Mouse (Mus musculus): ENCODE measurements around the gene Tmed2. TPM values are rescaled to one million over a fixed set of nuclear protein-coding genes. Genes with fewer than 3 reads are reported as not detected.

Gene Tmed2
- 1,811 TPM for polyA plus RNA-seq (2014; fragmentation: Illumina TruSeq; extraction: RNeasy Lipid Tissue Mini Kit (QIAGEN cat#74804); ENCODE audit: low read depth, low replicate concordance)

DNA sequence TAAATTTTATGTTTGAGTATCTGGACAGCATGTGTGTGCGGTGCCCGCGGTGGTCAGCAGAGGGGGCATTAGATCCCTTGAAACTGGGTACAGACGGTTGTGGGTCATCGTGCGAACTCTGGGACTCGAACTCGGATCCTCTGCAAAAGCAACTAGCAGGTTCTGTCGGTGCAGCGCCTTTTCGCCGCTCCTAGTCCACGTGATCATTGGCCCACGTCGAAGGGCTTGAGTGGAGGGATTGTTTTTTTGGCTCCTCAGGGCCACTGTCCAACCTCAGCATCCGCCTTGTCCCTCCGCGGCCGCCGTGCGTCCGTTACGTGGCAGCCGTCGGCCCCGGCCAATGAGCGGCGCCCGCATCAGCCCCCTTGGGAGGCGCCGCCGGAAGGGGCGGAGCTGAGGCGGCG, at the start of gene Tmed2:
Gene Tmed2 (plus strand): TSS at position 313 of the 404 bp plus-strand sequence.

DNA sequence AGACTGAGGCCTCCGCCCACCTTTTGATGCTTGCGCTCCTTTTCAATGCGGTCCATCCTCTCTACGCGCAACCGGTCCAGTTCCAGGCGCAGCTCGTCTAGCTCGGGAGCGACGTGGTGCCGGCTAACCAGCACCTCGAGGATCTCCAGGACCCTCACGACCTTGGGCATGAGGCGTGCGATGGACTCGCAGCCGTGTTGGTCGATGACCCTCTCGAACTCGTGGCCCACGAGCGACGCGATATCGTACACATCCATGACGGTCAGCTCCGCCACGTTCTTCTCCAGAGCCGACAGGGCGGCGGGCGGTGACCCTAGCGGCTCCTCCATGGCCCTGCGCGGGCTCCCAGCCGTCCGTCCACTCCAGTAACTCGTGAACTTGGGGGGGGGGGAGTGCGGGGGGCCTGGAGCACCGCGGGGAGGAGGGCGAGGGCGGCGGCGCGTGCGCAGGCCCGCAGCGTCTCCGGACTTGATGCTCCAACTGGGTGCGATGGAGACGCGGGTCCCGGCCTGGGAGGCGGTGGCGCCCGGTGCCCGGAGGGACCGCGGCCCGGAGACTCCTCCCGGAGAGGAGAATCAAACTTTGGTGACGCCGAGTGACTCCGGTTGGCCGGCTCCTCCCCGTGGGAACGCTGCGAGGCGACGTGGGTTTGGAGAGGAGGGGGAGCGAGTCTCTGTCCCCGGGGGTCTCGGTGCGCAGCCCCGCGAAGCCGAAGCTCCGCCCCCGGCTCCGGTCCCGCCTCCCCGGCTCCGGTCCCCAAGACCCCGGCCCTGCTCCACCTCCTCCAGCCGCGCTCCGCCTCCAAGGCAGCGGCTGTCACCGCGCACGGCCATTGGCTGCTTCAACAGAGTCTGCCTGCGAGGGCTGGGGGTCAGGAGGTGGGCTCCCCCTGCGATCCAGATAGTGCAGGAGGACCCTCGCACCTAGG, 9.6 kb upstream of the Tmed2 start, which contains the start of gene Rilpl1:
Gene Rilpl1 (minus strand): TSS at position 737 of the 928 bp plus-strand sequence.

GRCm38 (mm10) chr5:124552558-124553307, 12.2 kb downstream of the Tmed2 start, which contains the start of gene Ddx55:
Gene Ddx55, plus strand, starts transcription at chr5:124552864.

DNA sequence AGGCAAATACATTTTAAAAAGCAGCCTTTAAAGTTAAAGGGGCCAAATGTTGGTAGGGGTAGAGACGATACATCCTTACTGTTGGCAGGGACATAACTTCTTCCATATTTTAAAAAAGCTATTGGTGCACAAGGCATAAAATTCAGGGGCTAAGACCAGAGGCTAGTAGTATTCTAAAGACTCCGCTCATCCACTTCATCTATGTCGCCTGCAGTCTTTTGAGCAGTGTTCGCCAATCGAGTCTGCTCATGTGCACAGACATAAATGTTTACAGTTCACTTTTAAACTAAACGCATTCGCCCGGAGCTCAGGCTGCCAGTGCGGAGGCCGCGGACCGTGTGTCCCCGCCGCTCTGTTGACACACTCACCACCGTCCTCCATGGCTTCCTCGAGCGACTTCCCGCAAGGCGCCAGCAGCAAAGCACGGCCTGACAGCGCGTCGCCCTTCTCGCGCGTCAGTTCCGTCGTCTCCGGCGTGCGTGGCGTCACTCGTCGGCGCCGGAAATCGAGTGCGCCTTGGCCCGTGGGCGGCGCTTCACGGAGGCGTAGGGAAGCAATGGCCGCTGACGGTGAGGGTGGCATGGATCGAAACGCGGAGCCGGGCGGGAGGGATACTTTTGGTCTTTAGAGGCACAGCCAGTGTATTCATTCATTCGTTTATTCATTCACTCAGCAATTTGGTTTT, 38.3 kb downstream of the Tmed2 start, which contains the start of the genes Eif2b1 and Gtf2h3:
Gene Eif2b1 (minus strand): TSS at position 499 of the 685 bp plus-strand sequence.
Gene Gtf2h3 (plus strand): TSS at position 508 of the 685 bp plus-strand sequence.

Other genes with a start within 250 kb of the Tmed2 start
- 9.0 TPM for gene Mphosph9, start 212.7 kb upstream of the Tmed2 start, polyA plus RNA-seq (2014; fragmentation: Illumina TruSeq; extraction: RNeasy Lipid Tissue Mini Kit (QIAGEN cat#74804); ENCODE audit: low read depth, low replicate concordance)
- gene 2810006K23Rik, start 212.6 kb upstream of the Tmed2 start, polyA plus RNA-seq (2014; fragmentation: Illumina TruSeq; extraction: RNeasy Lipid Tissue Mini Kit (QIAGEN cat#74804); ENCODE audit: low read depth, low replicate concordance), result 12.7 TPM
- gene Cdk2ap1, start 177.6 kb upstream of the Tmed2 start, polyA plus RNA-seq (2014; fragmentation: Illumina TruSeq; extraction: RNeasy Lipid Tissue Mini Kit (QIAGEN cat#74804); ENCODE audit: low read depth, low replicate concordance), result 108 TPM
- gene Sbno1, start 114.7 kb upstream of the Tmed2 start, polyA plus RNA-seq (2014; fragmentation: Illumina TruSeq; extraction: RNeasy Lipid Tissue Mini Kit (QIAGEN cat#74804); ENCODE audit: low read depth, low replicate concordance), result 105 TPM
- 128 TPM for gene Kmt5a, start 100.8 kb upstream of the Tmed2 start, polyA plus RNA-seq (2014; fragmentation: Illumina TruSeq; extraction: RNeasy Lipid Tissue Mini Kit (QIAGEN cat#74804); ENCODE audit: low read depth, low replicate concordance)
- 0.95 TPM for gene Rilpl2, start 62.3 kb upstream of the Tmed2 start, polyA plus RNA-seq (2014; fragmentation: Illumina TruSeq; extraction: RNeasy Lipid Tissue Mini Kit (QIAGEN cat#74804); ENCODE audit: low read depth, low replicate concordance)
- 1.1 TPM for gene Snrnp35, start 57.6 kb upstream of the Tmed2 start, polyA plus RNA-seq (2014; fragmentation: Illumina TruSeq; extraction: RNeasy Lipid Tissue Mini Kit (QIAGEN cat#74804); ENCODE audit: low read depth, low replicate concordance)
- 2.4 TPM for gene Rilpl1, start 9.3 kb upstream of the Tmed2 start, polyA plus RNA-seq (2014; fragmentation: Illumina TruSeq; extraction: RNeasy Lipid Tissue Mini Kit (QIAGEN cat#74804); ENCODE audit: low read depth, low replicate concordance)
- gene Ddx55, start 12.2 kb downstream of the Tmed2 start, polyA plus RNA-seq (2014; fragmentation: Illumina TruSeq; extraction: RNeasy Lipid Tissue Mini Kit (QIAGEN cat#74804); ENCODE audit: low read depth, low replicate concordance), result 19.1 TPM
- gene Eif2b1, start 38.4 kb downstream of the Tmed2 start, polyA plus RNA-seq (2014; fragmentation: Illumina TruSeq; extraction: RNeasy Lipid Tissue Mini Kit (QIAGEN cat#74804); ENCODE audit: low read depth, low replicate concordance), result 81.0 TPM
- 12.9 TPM for gene Gtf2h3, start 38.4 kb downstream of the Tmed2 start, polyA plus RNA-seq (2014; fragmentation: Illumina TruSeq; extraction: RNeasy Lipid Tissue Mini Kit (QIAGEN cat#74804); ENCODE audit: low read depth, low replicate concordance)
- gene Atp6v0a2, start 87.9 kb downstream of the Tmed2 start, polyA plus RNA-seq (2014; fragmentation: Illumina TruSeq; extraction: RNeasy Lipid Tissue Mini Kit (QIAGEN cat#74804); ENCODE audit: low read depth, low replicate concordance), result 67.9 TPM
- 0.06 TPM for gene Dnah10, start 184.4 kb downstream of the Tmed2 start, polyA plus RNA-seq (2014; fragmentation: Illumina TruSeq; extraction: RNeasy Lipid Tissue Mini Kit (QIAGEN cat#74804); ENCODE audit: low read depth, low replicate concordance)